Mouse (Mus musculus): Measurements from ENCODE around the gene Nf2. TPM values are rescaled to one million over a fixed set of nuclear protein-coding genes. Genes with fewer than 3 reads are reported as not detected.
"Not testable (repeated sequence)": the region's sequence is repeated elsewhere in the genome, so short reads cannot be mapped to it uniquely, and the experiment has no call there.

The Nf2 gene
- polyA plus RNA-seq, 1 experiment from 2014 or later, result 73.3 TPM

DNA sequence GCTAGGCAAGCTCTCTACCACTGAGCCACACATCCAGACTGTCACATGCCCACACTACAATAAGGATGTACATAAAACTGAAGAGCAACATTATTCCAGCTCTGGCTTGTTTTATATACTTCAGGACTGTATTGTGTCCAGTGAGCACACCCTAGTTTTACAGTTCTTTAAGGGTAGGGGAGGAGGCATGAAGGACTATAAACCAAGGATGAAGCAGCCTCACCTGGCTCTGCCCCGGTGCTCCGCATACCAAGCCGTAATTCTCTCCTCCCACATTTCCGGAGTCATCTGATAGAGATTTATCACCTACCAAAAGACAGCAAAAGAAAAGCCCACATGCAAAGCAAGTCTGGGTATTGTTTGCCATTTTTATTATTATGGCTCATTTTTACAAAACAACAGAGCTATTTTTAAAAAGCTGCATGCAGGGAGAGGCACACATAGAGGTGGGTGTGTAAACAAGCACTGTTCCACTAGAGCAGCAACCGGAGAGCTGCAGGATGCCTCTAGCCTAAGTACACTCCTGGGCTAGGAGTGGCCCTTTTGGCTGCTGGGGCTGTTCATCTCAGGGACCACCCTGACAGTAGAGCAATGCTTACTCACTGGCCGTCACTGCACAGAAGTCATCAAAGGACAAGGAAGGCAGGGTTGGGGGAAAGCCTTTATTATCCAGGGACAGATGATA is 43.2 kb downstream of the Nf2 start:
- H3K4me2 ChIP-seq (replicated peaks), result no peak overlapping the region
- peaks cover 4% of the 10 kb centered on the region; the same call in 1 of the 2 replicates for H3K4me1 ChIP-seq
- H3K36me3 ChIP-seq, result peaks cover 38% of the 10 kb centered on the region
- no peak overlapping the region for H3K4me3 ChIP-seq
- H3K9me3 ChIP-seq, result no peaks in the 10 kb centered on the region
- no peak for ATAC-seq (ENCODE audit: insufficient number of reproducible peaks, insufficient read depth, low FRiP score, low TSS enrichment)
- WGBS, result 87% methylated on average over 6 of the region's 6 CpGs
- no peak overlapping the region for H3K27ac ChIP-seq
- no peak overlapping the region for H3K9ac ChIP-seq
- H3K27me3 ChIP-seq, result no peaks in the 10 kb centered on the region

DNA sequence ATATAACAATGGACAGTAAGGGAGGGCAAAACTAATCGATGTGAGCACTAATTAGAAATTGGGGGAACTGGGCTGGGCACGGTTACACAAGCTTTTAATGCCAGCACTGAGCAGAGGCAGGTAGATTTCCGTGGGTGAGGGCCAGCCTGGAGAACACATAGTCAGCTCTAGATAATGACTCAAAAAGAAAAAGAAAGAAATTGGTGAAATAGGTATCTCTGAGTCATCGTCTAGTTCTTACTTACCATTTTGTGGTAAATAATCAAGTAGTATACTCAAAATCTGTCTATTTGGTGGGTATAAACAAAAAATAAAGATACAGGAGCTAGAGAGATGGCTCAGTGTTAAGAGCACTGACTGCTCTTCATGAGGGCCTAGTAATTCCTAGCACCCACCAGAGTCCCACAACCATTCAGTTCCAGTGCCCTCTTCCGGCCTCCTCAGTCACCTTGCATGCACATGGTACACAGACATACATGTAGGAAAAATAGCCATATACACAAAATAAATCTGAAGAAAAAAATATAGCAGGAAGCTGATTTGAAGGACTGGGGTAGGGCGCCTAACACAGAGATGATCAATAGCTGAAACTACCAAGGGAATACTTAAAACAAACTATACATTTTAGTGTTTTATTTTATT is 44.3 kb downstream of the Nf2 start:
- Histone ChIP-seq H3K4me3 (no peak overlapping the region), H3K36me3 (peaks cover 38% of the 10 kb centered on the region), H3K27me3 (no peaks in the 10 kb centered on the region), H3K4me2 (replicated peaks) (no peak overlapping the region), H3K27ac (no peak overlapping the region), H3K9me3 (no peaks in the 10 kb centered on the region), H3K4me1 (peaks cover 4% of the 10 kb centered on the region; the same call in 1 of the 2 replicates), H3K9ac (no peak overlapping the region)
- 85% methylated on average over 6 of the region's 6 CpGs for WGBS
- no peak for ATAC-seq (ENCODE audit: insufficient number of reproducible peaks, insufficient read depth, low FRiP score, low TSS enrichment)

DNA sequence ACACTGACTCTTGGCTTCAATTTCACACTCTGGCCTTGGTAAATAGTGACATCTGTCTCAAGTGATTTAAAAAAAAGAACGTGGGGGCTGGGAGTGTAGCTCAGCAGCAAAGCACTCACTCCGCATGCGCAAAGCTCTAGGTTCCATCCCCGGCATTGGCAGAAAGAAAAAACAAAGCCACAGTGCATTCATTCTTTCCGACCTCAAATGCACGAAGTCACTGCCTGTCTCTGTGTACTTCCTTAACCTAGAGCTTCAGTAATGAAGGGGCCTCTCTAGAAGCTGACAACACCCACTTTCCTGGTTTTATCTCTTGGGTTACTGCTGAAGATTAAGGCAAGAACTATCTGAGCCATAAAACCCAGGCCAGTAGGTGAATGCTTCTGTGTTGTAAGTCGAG is 45.4 kb downstream of the Nf2 start:
- no peak for ATAC-seq (ENCODE audit: insufficient number of reproducible peaks, insufficient read depth, low FRiP score, low TSS enrichment)
- Histone ChIP-seq H3K4me3 (no peak overlapping the region), H3K27me3 (no peaks in the 10 kb centered on the region), H3K9me3 (no peaks in the 10 kb centered on the region), H3K4me1 (peaks cover 4% of the 10 kb centered on the region; the same call in 1 of the 2 replicates), H3K4me2 (replicated peaks) (no peak overlapping the region), H3K36me3 (peaks cover 40% of the 10 kb centered on the region), H3K27ac (no peak overlapping the region), H3K9ac (no peak overlapping the region)
- 36% methylated on average over 7 of the region's 7 CpGs for WGBS

DNA sequence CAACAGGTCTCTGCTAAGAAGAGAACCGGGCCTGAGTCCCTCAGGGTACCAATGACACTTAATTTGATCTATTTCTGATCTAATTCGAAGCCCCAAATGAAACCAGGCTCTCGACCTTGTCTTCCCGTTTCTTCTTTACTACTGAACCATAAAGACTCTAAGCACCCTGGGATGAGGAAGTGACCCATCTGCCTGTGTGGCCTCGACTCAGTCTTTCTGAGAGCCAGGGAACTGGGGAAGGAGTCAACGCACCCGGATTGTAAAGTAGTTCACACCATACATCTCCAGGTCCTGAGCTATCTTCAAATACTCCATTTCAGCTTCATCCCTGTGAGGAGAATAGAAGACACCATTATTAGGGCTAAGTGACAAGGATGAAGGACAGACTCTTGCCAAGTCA is 45.9 kb downstream of the Nf2 start:
- Histone ChIP-seq H3K4me2 (replicated peaks) (no peak overlapping the region), H3K27ac (no peak overlapping the region), H3K4me1 (peaks cover 4% of the 10 kb centered on the region; the same call in 1 of the 2 replicates), H3K36me3 (peaks cover 43% of the 10 kb centered on the region), H3K9me3 (no peaks in the 10 kb centered on the region), H3K9ac (no peak overlapping the region), H3K27me3 (no peaks in the 10 kb centered on the region), H3K4me3 (no peak overlapping the region)
- 55% methylated on average over 7 of the region's 7 CpGs for WGBS
- ATAC-seq (ENCODE audit: insufficient number of reproducible peaks, insufficient read depth, low FRiP score, low TSS enrichment), result no peak

DNA sequence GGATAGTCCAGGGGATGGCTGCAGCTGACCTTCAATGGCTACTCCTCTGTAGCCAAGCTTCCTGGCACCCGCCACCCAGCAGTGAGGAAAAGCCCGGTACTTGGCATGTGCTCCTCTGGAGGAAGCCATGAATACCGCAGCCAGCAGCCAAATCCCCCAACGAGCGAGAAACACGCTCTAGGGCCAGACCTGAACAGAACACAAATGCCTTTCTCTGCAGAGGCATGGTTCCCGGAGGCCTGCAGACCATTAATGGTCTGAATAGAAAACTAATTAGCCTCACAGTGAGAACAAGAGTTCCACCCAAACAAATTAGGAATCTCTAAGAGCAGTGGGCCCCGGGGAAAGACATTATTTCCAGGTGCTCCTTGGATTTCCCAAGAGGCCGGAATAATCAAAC is 46.3 kb downstream of the Nf2 start:
- no peak overlapping the region for H3K4me3 ChIP-seq
- 46% methylated on average over 9 of the region's 9 CpGs for WGBS
- H3K9ac ChIP-seq, result no peak overlapping the region
- H3K4me2 ChIP-seq (replicated peaks), result no peak overlapping the region
- peaks cover 43% of the 10 kb centered on the region for H3K36me3 ChIP-seq
- ATAC-seq (ENCODE audit: insufficient number of reproducible peaks, insufficient read depth, low FRiP score, low TSS enrichment), result no peak
- H3K27ac ChIP-seq, result no peak overlapping the region
- peaks cover 4% of the 10 kb centered on the region; the same call in 1 of the 2 replicates for H3K4me1 ChIP-seq
- H3K9me3 ChIP-seq, result no peaks in the 10 kb centered on the region
- no peaks in the 10 kb centered on the region for H3K27me3 ChIP-seq

DNA sequence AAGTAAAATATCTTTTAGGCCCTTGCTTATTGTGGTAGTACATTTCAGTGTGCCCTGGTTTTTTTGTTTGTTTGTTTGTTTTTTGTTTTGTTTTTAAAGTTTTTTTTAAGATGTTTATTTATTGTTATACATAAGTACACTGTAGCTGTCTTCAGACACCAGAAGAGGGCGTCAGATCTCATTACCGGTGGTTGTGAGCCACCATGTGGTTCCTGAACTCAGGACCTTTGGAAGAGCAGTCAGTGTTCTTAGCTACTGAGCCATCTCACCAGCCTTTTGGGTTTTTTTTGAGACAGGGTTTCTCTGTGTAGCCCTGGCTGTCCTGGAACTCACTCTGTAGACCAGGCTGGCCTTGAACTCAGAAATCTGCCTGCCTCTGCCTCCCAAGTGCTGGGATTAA is 46.9 kb downstream of the Nf2 start:
- not testable (repeated sequence) for ATAC-seq (ENCODE audit: insufficient number of reproducible peaks, insufficient read depth, low FRiP score, low TSS enrichment); H3K9ac ChIP-seq; H3K4me3 ChIP-seq; H3K9me3 ChIP-seq; H3K27me3 ChIP-seq; H3K27ac ChIP-seq; H3K4me1 ChIP-seq; H3K4me2 ChIP-seq (replicated peaks)
- H3K36me3 ChIP-seq, result peaks cover 45% of the 10 kb centered on the region
- 84% methylated on average over 2 of the region's 2 CpGs for WGBS

DNA sequence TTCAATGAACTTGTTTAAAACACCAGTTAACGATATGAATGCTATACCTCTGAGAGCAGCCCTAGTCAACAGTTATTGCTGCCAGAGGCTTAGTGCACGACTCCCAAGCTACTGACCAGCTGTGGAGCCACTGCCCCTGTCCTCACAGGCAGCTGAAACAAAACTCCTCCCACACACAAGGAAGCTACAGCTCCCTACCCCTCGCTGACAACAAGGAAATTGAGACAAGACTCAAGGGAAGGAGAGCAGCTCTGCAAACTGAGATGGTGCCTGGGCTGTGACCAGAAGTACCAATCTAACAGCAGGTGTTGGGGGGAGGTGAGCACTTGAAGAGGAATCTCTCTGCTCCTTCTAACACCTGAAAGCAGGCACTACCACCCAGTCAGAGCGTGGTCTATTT is 48.7 kb downstream of the Nf2 start:
- Histone ChIP-seq H3K9ac (no peak overlapping the region), H3K27ac (no peak overlapping the region), H3K4me1 (peaks cover 4% of the 10 kb centered on the region; the same call in 1 of the 2 replicates), H3K36me3 (peaks cover 33% of the 10 kb centered on the region), H3K4me3 (no peak overlapping the region), H3K9me3 (no peaks in the 10 kb centered on the region), H3K4me2 (replicated peaks) (no peak overlapping the region), H3K27me3 (no peaks in the 10 kb centered on the region)
- no peak for ATAC-seq (ENCODE audit: insufficient number of reproducible peaks, insufficient read depth, low FRiP score, low TSS enrichment)
- WGBS, result 51% methylated on average over 4 of the region's 4 CpGs

DNA sequence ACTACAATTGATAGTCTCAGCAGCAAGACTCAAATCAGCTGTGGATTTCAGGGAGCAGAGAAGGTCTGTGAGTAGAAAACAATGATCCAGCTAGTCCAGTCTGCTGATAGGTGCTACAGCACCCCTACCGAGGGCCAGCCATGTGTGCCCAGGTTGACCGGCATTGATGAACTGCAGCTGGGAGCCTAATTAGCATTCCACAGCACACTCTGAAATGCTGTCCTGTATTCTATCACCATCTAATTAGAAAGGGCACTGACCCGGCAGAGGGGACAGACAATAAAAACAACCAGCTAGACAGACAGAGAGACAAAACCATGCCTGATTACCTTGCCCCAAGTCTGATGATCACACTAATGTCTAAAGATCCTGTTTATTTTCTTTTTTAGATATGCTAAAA is 56.3 kb downstream of the Nf2 start:
- no peaks in the 10 kb centered on the region for H3K27me3 ChIP-seq
- H3K27ac ChIP-seq, result no peak overlapping the region
- H3K4me2 ChIP-seq (replicated peaks), result no peak overlapping the region
- H3K4me3 ChIP-seq, result no peak overlapping the region
- no peaks in the 10 kb centered on the region for H3K4me1 ChIP-seq
- 12% methylated on average over 3 of the region's 3 CpGs for WGBS
- peaks cover 44% of the 10 kb centered on the region for H3K36me3 ChIP-seq
- H3K9ac ChIP-seq, result no peak overlapping the region
- ATAC-seq (ENCODE audit: insufficient number of reproducible peaks, insufficient read depth, low FRiP score, low TSS enrichment), result no peak
- H3K9me3 ChIP-seq, result no peaks in the 10 kb centered on the region

DNA sequence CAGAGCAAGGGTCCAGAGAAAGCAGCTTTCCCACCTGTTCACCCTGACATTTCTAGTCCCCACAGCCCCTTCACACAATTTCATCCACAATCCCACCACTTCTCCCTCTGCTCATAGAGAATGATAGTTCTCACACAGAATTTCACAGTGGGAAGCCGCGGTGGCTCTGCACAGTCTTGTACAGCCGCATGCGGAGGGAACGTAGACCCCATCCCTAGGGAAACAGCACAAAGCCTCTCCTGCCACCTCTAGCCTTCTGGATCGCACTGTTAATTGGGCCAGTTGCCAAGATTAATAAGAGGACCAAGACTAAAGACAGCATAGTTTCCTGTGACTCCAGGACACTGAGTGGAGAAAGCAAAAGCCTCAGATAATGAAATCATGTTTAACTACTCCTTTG is 57.8 kb downstream of the Nf2 start:
- Histone ChIP-seq H3K27ac (no peak overlapping the region), H3K4me2 (replicated peaks) (no peak overlapping the region), H3K36me3 (peaks cover 53% of the 10 kb centered on the region), H3K27me3 (no peaks in the 10 kb centered on the region), H3K9me3 (no peaks in the 10 kb centered on the region), H3K9ac (no peak overlapping the region), H3K4me1 (no peaks in the 10 kb centered on the region), H3K4me3 (no peak overlapping the region)
- no peak for ATAC-seq (ENCODE audit: insufficient number of reproducible peaks, insufficient read depth, low FRiP score, low TSS enrichment)
- 72% methylated on average over 6 of the region's 6 CpGs for WGBS

DNA sequence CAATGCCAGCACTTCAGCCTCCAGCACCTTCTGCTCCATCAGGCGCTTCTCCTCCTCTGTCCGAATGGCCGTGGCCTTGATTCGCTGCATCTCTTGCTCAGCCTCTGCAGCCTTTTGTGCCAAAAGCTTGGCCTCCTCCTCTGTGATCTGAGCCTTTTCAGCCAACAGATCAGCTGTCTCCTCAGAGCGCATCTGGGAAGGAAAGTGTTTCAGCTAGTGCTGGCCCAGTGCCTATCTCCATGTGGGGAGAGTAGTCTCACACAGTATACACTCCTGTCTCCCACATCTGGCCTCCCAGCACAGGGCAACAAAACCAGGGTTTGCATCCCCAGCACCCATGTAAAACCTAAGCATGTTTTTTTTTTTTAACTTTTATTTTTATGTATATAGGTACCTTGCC is 59.6 kb downstream of the Nf2 start:
- no peak overlapping the region for H3K4me2 ChIP-seq (replicated peaks)
- H3K9ac ChIP-seq, result no peak overlapping the region
- no peaks in the 10 kb centered on the region for H3K27me3 ChIP-seq
- WGBS, result 93% methylated on average over 5 of the region's 5 CpGs
- no peak overlapping the region for H3K27ac ChIP-seq
- no peak for ATAC-seq (ENCODE audit: insufficient number of reproducible peaks, insufficient read depth, low FRiP score, low TSS enrichment)
- H3K4me3 ChIP-seq, result no peak overlapping the region
- H3K4me1 ChIP-seq, result no peaks in the 10 kb centered on the region
- H3K9me3 ChIP-seq, result no peaks in the 10 kb centered on the region
- peaks cover 69% of the 10 kb centered on the region for H3K36me3 ChIP-seq

DNA sequence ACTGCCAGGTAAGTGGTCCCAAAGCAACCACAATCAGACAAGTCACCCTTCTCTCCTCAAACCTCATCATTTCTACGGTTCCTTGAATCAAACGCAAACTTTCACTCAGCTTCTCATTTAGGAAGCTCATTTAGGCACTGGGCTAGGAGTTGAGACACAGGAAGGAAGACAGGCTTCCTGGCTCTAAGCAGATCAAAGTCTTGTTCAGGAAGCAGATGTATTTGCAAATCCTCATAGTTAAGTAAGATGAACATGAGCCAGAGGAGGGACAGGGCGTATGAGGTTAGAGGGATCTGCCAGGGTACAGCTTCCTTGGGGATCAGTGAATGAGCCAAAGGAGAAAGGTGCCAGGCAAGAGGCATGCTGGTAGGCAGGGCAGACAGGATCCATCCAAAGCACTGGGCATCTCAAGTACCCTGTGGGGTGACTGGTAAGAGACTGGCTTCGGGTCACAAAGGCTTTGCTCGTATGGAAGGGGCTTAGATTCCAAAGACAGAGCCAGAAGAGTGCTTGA is 64.7 kb downstream of the Nf2 start:
- no peaks in the 10 kb centered on the region for H3K27me3 ChIP-seq
- H3K4me3 ChIP-seq, result no peak overlapping the region
- peaks cover 92% of the 10 kb centered on the region for H3K36me3 ChIP-seq
- 84% methylated on average over 5 of the region's 5 CpGs for WGBS
- H3K9ac ChIP-seq, result no peak overlapping the region
- no peak overlapping the region for H3K4me2 ChIP-seq (replicated peaks)
- no peaks in the 10 kb centered on the region for H3K9me3 ChIP-seq
- no peak for ATAC-seq (ENCODE audit: insufficient number of reproducible peaks, insufficient read depth, low FRiP score, low TSS enrichment)
- no peak overlapping the region for H3K27ac ChIP-seq
- H3K4me1 ChIP-seq, result no peaks in the 10 kb centered on the region

DNA sequence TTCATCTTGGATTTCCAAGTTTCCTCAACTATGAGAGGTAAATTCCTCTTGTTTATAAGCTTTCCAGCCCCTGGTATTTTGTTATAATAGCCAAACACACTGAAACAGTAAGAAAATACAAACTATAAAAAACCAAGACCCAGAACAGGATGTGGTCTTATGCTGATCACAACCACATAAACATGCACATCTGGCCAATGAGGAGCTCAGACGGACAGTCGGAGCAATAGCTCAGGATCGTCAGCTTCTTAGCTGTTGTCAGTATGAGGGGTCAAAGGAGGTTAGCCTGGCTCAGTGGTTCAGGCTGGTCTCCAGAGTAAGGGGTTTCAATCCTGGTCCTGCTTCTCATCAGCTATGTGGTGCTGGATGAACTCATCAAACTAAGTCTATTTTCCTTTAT is 66.2 kb downstream of the Nf2 start:
- H3K27me3 ChIP-seq, result no peaks in the 10 kb centered on the region
- H3K9ac ChIP-seq, result no peak overlapping the region
- WGBS, result 82% methylated on average over 3 of the region's 3 CpGs
- H3K9me3 ChIP-seq, result no peaks in the 10 kb centered on the region
- no peak for ATAC-seq (ENCODE audit: insufficient number of reproducible peaks, insufficient read depth, low FRiP score, low TSS enrichment)
- H3K36me3 ChIP-seq, result peaks cover 88% of the 10 kb centered on the region
- H3K4me2 ChIP-seq (replicated peaks), result no peak overlapping the region
- no peaks in the 10 kb centered on the region for H3K4me1 ChIP-seq
- no peak overlapping the region for H3K4me3 ChIP-seq
- no peak overlapping the region for H3K27ac ChIP-seq
